Mouse (Mus musculus) thymus, adult 2 months (tissue): ENCODE measurements around the gene Hmbs.

Experiments used
- CTCF ChIP-seq: fragments of 200-500 bp; IDR thresholded peaks from 2 replicates; pipeline ENCODE4 v1.5.1; 2012; ENCODE audit warnings: mild to moderate bottlenecking, control low read depth, low read length, moderate library complexity, borderline replicate concordance; ENCODE audit not compliant: control insufficient read depth, poor library complexity, insufficient read depth; ENCODE audit errors: extremely low read depth
- POLR2A ChIP-seq: fragments of 200-500 bp; IDR thresholded peaks from 2 replicates; pipeline ENCODE4 v1.6.1; 2012; ENCODE audit warnings: mild to moderate bottlenecking, low read length, control low read depth, moderate library complexity; ENCODE audit not compliant: control insufficient read depth, poor library complexity, insufficient read depth; ENCODE audit errors: extremely low read depth

DNA sequence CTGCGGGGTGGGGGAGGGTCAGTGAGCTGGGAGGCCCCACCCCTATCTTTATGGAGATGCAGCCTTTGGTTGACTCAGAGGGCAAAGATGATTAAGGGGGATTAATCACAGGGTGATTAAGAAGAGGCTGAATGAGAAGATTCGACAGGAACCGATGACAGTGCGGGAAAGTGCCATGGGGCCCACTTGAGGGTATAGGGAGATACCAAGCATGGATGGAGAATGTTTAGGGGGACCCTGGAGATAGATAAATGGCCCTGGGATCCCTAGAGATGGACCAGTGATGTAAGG lies 29.8 kb downstream of the Hmbs start:
- TF ChIP-seq POLR2A = no peak
- no peak for TF ChIP-seq CTCF
